Mouse (Mus musculus) heart, embryonic 15.5 days (tissue): Measurements from ENCODE around the gene Tnr. TPM values are rescaled to one million over a fixed set of nuclear protein-coding genes. Genes with fewer than 3 reads are reported as not detected.

Source experiments
- ATAC-seq: fragments of 200-750 bp; cut with Nextera tagmentation; replicated peaks from 2 replicates; pipeline ENCODE4 v1.8.0; 2017; ENCODE audit warnings: low read depth, moderate TSS enrichment; ENCODE audit not compliant: insufficient number of reproducible peaks, insufficient read depth, low FRiP score
- H3K27ac ChIP-seq: fragments of 300-500 bp; sonication (generic); 2 replicates; pipeline ENCODE4 v1.5.1; 2015; ENCODE audit warnings: mild to moderate bottlenecking, inconsistent platforms
- H3K27me3 ChIP-seq: fragments of 300-500 bp; sonication (generic); 2 replicates; pipeline ENCODE4 v1.6.1; 2015; ENCODE audit warnings: inconsistent platforms
- H3K36me3 ChIP-seq: fragments of 300-500 bp; sonication (generic); 2 replicates; pipeline ENCODE4 v1.6.1; 2015; ENCODE audit warnings: mild to moderate bottlenecking, inconsistent platforms
- H3K4me1 ChIP-seq: fragments of 300-500 bp; sonication (generic); replicated peaks from 2 replicates; pipeline ENCODE4 v1.6.1; 2015; ENCODE audit warnings: inconsistent platforms
- H3K4me2 ChIP-seq: fragments of 300-500 bp; sonication (generic); 2 replicates; pipeline ENCODE4 v1.6.1; 2015; ENCODE audit warnings: inconsistent platforms, mild to moderate bottlenecking, moderate library complexity
- H3K4me3 ChIP-seq: fragments of 300-500 bp; sonication (generic); 2 replicates; pipeline ENCODE4 v1.5.1; 2015; ENCODE audit warnings: mild to moderate bottlenecking, inconsistent platforms
- H3K9ac ChIP-seq: fragments of 300-500 bp; sonication (generic); 2 replicates; pipeline ENCODE4 v1.6.1; 2015; ENCODE audit warnings: mild to moderate bottlenecking, inconsistent platforms
- H3K9me3 ChIP-seq: fragments of 300-500 bp; sonication (generic); replicated peaks from 2 replicates; pipeline ENCODE4 v1.6.1; 2016; ENCODE audit warnings: inconsistent platforms
- WGBS: fragments of 180-500 bp; shearing (Covaris S2); methylation state at CpG from one replicate; pipeline ENCODE4 v1.1.7; 2015; ENCODE audit warnings: mixed read lengths; 5-methylcytosine and 5-hydroxymethylcytosine counted together
- polyA plus RNA-seq: library from polyadenylated mRNA; unstranded; fragments of >200 nt; fragmentation: Nextera tagmentation; extraction: Ambion mirVana; gene quantifications from 2 replicates; pipeline ENCODE4 v1.2.1, GENCODE M21; 2015

The Tnr gene
- polyA plus RNA-seq, 1 experiment from 2014 or later, result 0.04 TPM

- H3K27ac ChIP-seq, result no peak overlapping the region
- no peak overlapping the region for H3K4me3 ChIP-seq
- H3K9ac ChIP-seq, result no peak overlapping the region
- no peaks in the 10 kb centered on the region for H3K4me1 ChIP-seq
- no peaks in the 10 kb centered on the region for H3K36me3 ChIP-seq
- no peaks in the 10 kb centered on the region for H3K9me3 ChIP-seq
- H3K27me3 ChIP-seq, result no peaks in the 10 kb centered on the region; the same call in 1 of the 2 replicates
- 39% methylated on average over 4 of the region's 4 CpGs for WGBS
- H3K4me2 ChIP-seq, result no peak overlapping the region
- ATAC-seq, result no peak
Measured at GRCm38 (mm10) chr1:159833646-159834338, 310.2 kb downstream of the Tnr start.

GRCm38 (mm10) chr1:159835126-159835525, 311.6 kb downstream of the Tnr start:
- Histone ChIP-seq H3K27me3 (no peaks in the 10 kb centered on the region; the same call in 1 of the 2 replicates), H3K4me2 (no peak overlapping the region), H3K27ac (no peak overlapping the region), H3K36me3 (no peaks in the 10 kb centered on the region), H3K4me1 (no peaks in the 10 kb centered on the region), H3K9me3 (no peaks in the 10 kb centered on the region), H3K4me3 (no peak overlapping the region), H3K9ac (no peak overlapping the region)
- no peak for ATAC-seq
- WGBS, result 24% methylated on average over 4 of the region's 4 CpGs

GRCm38 (mm10) chr1:159840337-159840736, 316.8 kb downstream of the Tnr start:
- Histone ChIP-seq H3K9ac (no peak overlapping the region), H3K27me3 (no peaks in the 10 kb centered on the region), H3K9me3 (no peaks in the 10 kb centered on the region), H3K4me3 (no peak overlapping the region), H3K4me2 (no peak overlapping the region), H3K4me1 (no peaks in the 10 kb centered on the region), H3K27ac (no peak overlapping the region), H3K36me3 (no peaks in the 10 kb centered on the region)
- WGBS, result 46% methylated on average over 2 of the region's 2 CpGs
- no peak for ATAC-seq

- H3K4me3 ChIP-seq, result no peak overlapping the region
- no peak overlapping the region for H3K9ac ChIP-seq
- H3K27ac ChIP-seq, result no peak overlapping the region
- no peak overlapping the region for H3K4me2 ChIP-seq
- no peaks in the 10 kb centered on the region for H3K36me3 ChIP-seq
- H3K4me1 ChIP-seq, result no peaks in the 10 kb centered on the region
- no peak for ATAC-seq
- no peaks in the 10 kb centered on the region for H3K9me3 ChIP-seq
- 64% methylated on average over 5 of the region's 5 CpGs for whole genome bisulfite sequencing
- no peaks in the 10 kb centered on the region for H3K27me3 ChIP-seq
Measured at GRCm38 (mm10) chr1:159842876-159843275, 319.3 kb downstream of the Tnr start.

GRCm38 (mm10) chr1:159852088-159852487, 328.5 kb downstream of the Tnr start:
- no peak for ATAC-seq
- Histone ChIP-seq H3K4me2 (no peak overlapping the region), H3K27ac (no peak overlapping the region), H3K4me3 (no peak overlapping the region), H3K4me1 (no peaks in the 10 kb centered on the region), H3K9me3 (no peaks in the 10 kb centered on the region), H3K27me3 (no peaks in the 10 kb centered on the region), H3K9ac (no peak overlapping the region), H3K36me3 (no peaks in the 10 kb centered on the region)
- 72% methylated on average over 11 of the region's 11 CpGs for WGBS

GRCm38 (mm10) chr1:159854261-159854660, 330.7 kb downstream of the Tnr start:
- ATAC-seq, result no peak
- 56% methylated on average over 1 of the region's 1 CpGs for WGBS
- Histone ChIP-seq H3K36me3 (no peaks in the 10 kb centered on the region), H3K9me3 (no peaks in the 10 kb centered on the region), H3K4me1 (no peaks in the 10 kb centered on the region), H3K27me3 (no peaks in the 10 kb centered on the region), H3K4me2 (no peak overlapping the region), H3K9ac (no peak overlapping the region), H3K27ac (no peak overlapping the region), H3K4me3 (no peak overlapping the region)

- Histone ChIP-seq H3K36me3 (no peaks in the 10 kb centered on the region), H3K9ac (no peak overlapping the region), H3K9me3 (no peaks in the 10 kb centered on the region), H3K4me3 (no peak overlapping the region), H3K4me1 (no peaks in the 10 kb centered on the region), H3K27me3 (no peaks in the 10 kb centered on the region), H3K4me2 (no peak overlapping the region), H3K27ac (no peak overlapping the region)
- WGBS, result 62% methylated on average over 3 of the region's 3 CpGs
- no peak for ATAC-seq
Measured at GRCm38 (mm10) chr1:159861782-159862474, 338.4 kb downstream of the Tnr start.

- no peaks in the 10 kb centered on the region for H3K4me1 ChIP-seq
- H3K4me2 ChIP-seq, result no peak overlapping the region
- no peak overlapping the region for H3K27ac ChIP-seq
- no peak overlapping the region for H3K4me3 ChIP-seq
- no peaks in the 10 kb centered on the region for H3K27me3 ChIP-seq
- H3K36me3 ChIP-seq, result no peaks in the 10 kb centered on the region
- no peaks in the 10 kb centered on the region for H3K9me3 ChIP-seq
- 81% methylated on average over 1 of the region's 1 CpGs for WGBS
- no peak overlapping the region for H3K9ac ChIP-seq
- no peak for ATAC-seq
Measured at GRCm38 (mm10) chr1:159865696-159866095, 342.1 kb downstream of the Tnr start.

GRCm38 (mm10) chr1:159869619-159870441, 346.3 kb downstream of the Tnr start:
- ATAC-seq, result no peak
- H3K27me3 ChIP-seq, result no peaks in the 10 kb centered on the region
- H3K36me3 ChIP-seq, result no peaks in the 10 kb centered on the region
- 58% methylated on average over 6 of the region's 6 CpGs for WGBS
- H3K27ac ChIP-seq, result no peak overlapping the region
- H3K9me3 ChIP-seq, result no peaks in the 10 kb centered on the region; the same call in 1 of the 2 replicates
- H3K4me3 ChIP-seq, result no peak overlapping the region
- no peak overlapping the region for H3K9ac ChIP-seq
- no peak overlapping the region for H3K4me2 ChIP-seq
- H3K4me1 ChIP-seq, result no peaks in the 10 kb centered on the region

GRCm38 (mm10) chr1:159872866-159873265, 349.3 kb downstream of the Tnr start:
- H3K4me2 ChIP-seq, result no peak overlapping the region
- WGBS, result 72% methylated on average over 3 of the region's 3 CpGs
- no peaks in the 10 kb centered on the region; the same call in 1 of the 2 replicates for H3K9me3 ChIP-seq
- H3K9ac ChIP-seq, result no peak overlapping the region
- no peak overlapping the region for H3K4me3 ChIP-seq
- no peak overlapping the region for H3K27ac ChIP-seq
- no peaks in the 10 kb centered on the region for H3K27me3 ChIP-seq
- no peaks in the 10 kb centered on the region for H3K36me3 ChIP-seq
- ATAC-seq, result no peak
- no peaks in the 10 kb centered on the region for H3K4me1 ChIP-seq

- Histone ChIP-seq H3K9me3 (no peaks in the 10 kb centered on the region), H3K4me2 (no peak overlapping the region), H3K9ac (no peak overlapping the region), H3K4me3 (no peak overlapping the region), H3K27ac (no peak overlapping the region), H3K4me1 (no peaks in the 10 kb centered on the region), H3K27me3 (no peaks in the 10 kb centered on the region), H3K36me3 (no peaks in the 10 kb centered on the region)
- WGBS, result 40% methylated on average over 3 of the region's 3 CpGs
- ATAC-seq, result no peak
Measured at GRCm38 (mm10) chr1:159878681-159879080, 355.1 kb downstream of the Tnr start.
